Mouse (Mus musculus): Measurements from ENCODE around the gene Srrm3. TPM values are rescaled to one million over a fixed set of nuclear protein-coding genes. Genes with fewer than 3 reads are reported as not detected.

The Srrm3 gene
- polyA plus RNA-seq, 1 experiment from 2014 or later, result not detected

DNA sequence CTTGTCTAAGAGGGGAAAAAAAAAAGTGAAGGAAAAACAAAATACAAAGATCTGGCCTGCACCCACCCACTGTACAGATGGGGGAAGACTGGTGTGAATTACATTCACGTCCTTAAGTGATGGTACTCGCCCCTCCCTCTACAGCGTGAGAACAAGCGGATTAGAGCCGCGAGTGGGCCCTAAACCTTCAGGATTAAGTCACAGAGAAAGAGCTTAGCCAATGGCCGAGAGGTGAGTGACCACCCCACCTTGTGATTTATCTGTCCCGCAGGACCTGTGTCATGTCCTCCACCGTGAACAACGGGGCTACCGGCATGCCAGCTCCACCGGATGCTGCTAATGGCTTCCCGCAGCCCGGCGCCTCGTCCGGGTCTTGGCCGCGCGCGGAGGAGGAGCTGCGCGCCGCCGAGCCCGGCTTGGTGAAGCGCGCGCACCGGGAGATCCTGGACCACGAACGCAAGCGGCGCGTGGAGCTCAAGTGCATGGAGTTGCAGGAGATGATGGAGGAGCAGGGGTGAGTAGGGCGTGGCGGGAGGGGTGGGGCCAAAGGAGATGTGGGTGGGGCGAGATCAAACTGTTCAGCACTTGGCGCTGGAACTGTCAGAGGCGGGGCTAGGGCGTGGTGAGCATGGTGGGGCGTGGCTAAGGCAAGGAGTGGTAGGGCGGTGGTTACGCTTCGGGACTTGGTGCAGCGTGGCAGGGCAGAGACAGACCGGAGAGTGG is 28.2 kb downstream of the Srrm3 start:
- Histone ChIP-seq H3K4me1 (peaks cover 17% of the 10 kb centered on the region), H3K27ac (peak overlapping the region; percentile 42; the same call in 1 of the 2 replicates), H3K4me3 (peak overlapping the region; percentile 61), H3K36me3 (no peaks in the 10 kb centered on the region), H3K27me3 (ENCODE audit: low read depth, poor library complexity, severe bottlenecking) (peaks cover 38% of the 10 kb centered on the region), H3K9me3 (replicated peaks) (no peaks in the 10 kb centered on the region)
- DNase-seq (ENCODE audit: low spot score), result peak; percentile 92
- WGBS, result 1% methylated on average over 47 of the region's 47 CpGs

DNA sequence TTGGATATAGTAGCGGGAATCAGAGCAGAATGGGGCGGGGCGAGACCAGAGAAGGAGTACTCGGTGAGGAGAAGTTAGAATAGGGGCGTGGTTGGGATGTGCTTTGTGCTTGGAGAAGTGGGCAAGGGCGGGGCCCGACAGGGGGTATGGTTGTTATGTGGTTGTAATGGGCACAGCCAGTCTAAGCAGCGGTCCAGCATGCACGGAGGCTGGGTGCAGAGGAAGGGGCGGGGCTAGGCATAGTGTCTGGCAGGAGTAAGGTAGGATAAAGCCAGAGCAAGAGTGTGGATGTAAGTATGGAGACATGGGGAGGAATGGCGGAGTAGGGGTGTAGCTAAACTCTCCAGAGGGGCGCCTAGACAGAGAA is 28.8 kb downstream of the Srrm3 start:
- H3K36me3 ChIP-seq, result no peaks in the 10 kb centered on the region
- H3K4me1 ChIP-seq, result peaks cover 17% of the 10 kb centered on the region
- H3K27ac ChIP-seq, result 0 out of 2 replicates have a peak overlapping the region, but pooled peaks have one; percentile 42
- peak overlapping the region; percentile 61 for H3K4me3 ChIP-seq
- H3K27me3 ChIP-seq (ENCODE audit: low read depth, poor library complexity, severe bottlenecking), result peaks cover 38% of the 10 kb centered on the region
- no peaks in the 10 kb centered on the region for H3K9me3 ChIP-seq (replicated peaks)
- DNase-seq (ENCODE audit: low spot score), result no peak
- 2% methylated on average over 12 of the region's 12 CpGs for WGBS

DNA sequence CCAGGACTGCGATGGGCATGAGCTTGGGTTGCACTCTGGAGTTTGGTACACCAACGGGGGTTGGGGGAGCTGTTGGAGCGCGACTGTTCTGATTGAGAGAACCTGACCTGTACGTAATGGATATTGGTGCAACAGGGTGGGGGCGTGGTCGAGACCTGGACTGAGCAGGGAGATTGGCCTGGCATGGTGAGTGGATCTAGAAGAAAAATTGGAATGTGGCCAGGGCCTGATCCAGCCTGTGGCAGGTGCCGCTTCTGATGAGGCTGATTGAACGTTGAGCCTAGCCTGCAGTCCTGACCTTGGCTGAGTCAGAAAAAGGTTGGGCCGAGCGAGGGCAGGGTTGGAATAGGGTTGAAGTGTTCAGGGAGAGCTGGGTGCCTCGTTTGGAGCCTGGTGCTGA is 29.3 kb downstream of the Srrm3 start:
- Histone ChIP-seq H3K4me1 (peaks cover 17% of the 10 kb centered on the region), H3K36me3 (no peaks in the 10 kb centered on the region), H3K27me3 (ENCODE audit: low read depth, poor library complexity, severe bottlenecking) (peaks cover 38% of the 10 kb centered on the region), H3K27ac (no peak overlapping the region), H3K9me3 (replicated peaks) (no peaks in the 10 kb centered on the region), H3K4me3 (peak overlapping the region; percentile 61)
- WGBS, result 23% methylated on average over 12 of the region's 12 CpGs
- no peak for DNase-seq (ENCODE audit: low spot score)

DNA sequence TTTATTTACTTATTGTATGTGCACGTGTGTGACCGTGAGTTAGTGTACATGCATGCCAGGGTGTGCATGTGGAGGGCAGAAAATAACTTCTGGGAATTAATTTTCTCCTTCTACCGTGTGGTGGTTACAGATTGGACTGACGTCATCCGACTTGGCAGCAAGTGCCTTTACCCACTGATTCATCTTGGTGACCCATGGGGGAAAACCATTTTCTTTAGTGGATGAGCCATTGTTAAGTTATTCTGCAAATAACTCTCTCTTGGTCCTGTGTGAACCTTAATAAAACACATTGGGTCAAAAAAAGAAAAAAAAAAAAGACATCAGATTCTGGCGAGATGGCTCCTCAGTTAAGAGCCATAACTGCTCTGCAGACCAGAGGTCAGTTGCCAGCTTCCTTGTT is 35.0 kb downstream of the Srrm3 start:
- no peak overlapping the region for H3K27ac ChIP-seq
- WGBS, result 85% methylated on average over 6 of the region's 6 CpGs

DNA sequence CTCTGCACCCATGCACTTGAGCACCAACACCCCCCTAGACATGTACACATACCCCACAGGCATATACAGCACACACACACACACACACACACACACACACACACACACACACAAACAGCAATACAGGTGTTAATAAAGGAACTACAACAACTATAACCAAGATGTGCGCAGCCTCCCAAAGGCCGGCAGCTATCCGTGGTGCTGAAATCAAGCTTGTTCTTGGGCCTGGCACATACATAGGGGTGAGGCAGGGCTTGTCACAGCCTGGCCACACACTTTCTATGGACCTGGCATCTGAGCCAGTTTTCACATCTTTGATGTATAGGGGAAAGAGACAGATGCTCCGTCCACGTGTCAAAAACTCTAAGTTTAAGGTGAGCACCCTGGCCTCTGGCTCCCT is 36.7 kb downstream of the Srrm3 start:
- peak; percentile 73 for DNase-seq (ENCODE audit: low spot score)
- no peaks in the 10 kb centered on the region for H3K36me3 ChIP-seq
- no peaks in the 10 kb centered on the region for H3K27me3 ChIP-seq (ENCODE audit: low read depth, poor library complexity, severe bottlenecking)
- H3K27ac ChIP-seq, result no peak overlapping the region
- no peak overlapping the region for H3K4me3 ChIP-seq
- no peaks in the 10 kb centered on the region for H3K4me1 ChIP-seq
- no peaks in the 10 kb centered on the region for H3K9me3 ChIP-seq (replicated peaks)
- 27% methylated on average over 5 of the region's 5 CpGs for WGBS

More for the DNA sequence above, 35.0 kb downstream of the Srrm3 start:
- H3K4me3 ChIP-seq, result no peak overlapping the region
- no peak for DNase-seq (ENCODE audit: low spot score)
- H3K9me3 ChIP-seq (replicated peaks), result no peaks in the 10 kb centered on the region
- H3K4me1 ChIP-seq, result no peaks in the 10 kb centered on the region
- no peaks in the 10 kb centered on the region for H3K36me3 ChIP-seq
- peaks cover under 1% of the 10 kb centered on the region; the same call in 1 of the 2 replicates for H3K27me3 ChIP-seq (ENCODE audit: low read depth, poor library complexity, severe bottlenecking)

DNA sequence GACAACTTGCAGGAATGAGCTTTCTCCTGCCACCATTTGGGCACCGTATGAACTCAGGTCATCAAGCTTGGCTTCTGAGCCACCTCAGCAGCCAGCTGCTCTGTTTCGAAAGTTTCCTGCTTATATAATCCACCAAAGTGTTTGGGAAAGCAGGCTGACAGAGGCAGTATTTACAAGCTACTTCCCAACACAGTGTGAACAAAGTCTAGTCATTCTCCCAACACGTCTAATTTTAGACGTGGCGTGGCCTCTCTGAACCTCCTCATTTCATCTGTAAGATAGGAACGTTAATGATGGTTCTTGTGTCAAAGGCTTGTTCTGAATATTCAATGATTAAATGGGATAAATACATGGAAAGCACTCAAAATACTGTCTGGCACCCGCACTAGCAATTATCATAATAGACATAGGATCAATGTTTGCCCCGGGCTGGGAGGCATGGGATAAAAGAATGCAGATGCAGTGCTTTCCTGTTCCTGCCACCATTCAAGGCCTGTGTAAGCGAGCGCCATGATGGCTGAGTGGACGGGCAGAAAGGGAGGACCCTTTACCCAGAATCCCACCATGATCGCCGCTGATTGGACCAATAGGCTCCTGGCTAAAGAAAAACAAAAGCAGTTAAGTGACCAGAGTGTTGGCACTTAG is 39.1 kb downstream of the Srrm3 start:
- Histone ChIP-seq H3K27me3 (ENCODE audit: low read depth, poor library complexity, severe bottlenecking) (peaks cover 20% of the 10 kb centered on the region), H3K27ac (no peak overlapping the region), H3K4me3 (no peak overlapping the region), H3K4me1 (peaks cover under 1% of the 10 kb centered on the region; the same call in 1 of the 2 replicates), H3K36me3 (no peaks in the 10 kb centered on the region), H3K9me3 (replicated peaks) (no peaks in the 10 kb centered on the region)
- 86% methylated on average over 13 of the region's 13 CpGs for WGBS
- no peak for DNase-seq (ENCODE audit: low spot score)

DNA sequence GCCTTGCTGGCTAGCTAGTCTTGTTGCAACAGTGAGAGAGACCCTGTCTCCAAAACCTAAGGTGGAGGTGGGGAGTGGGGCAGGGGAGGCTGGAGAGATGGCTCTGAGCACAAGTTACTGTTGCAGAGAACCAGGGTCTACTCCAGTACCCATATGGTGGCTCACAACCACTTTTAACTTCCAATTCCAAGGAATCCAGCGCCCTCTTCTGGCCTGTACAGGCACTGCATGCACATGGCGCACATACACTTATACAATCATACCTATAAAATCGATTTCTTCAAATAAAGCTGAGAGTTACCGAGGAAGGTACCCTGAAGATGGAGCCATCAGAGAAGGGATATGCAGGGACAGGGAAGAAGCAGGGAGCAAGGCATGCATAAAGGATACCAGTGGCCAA is 40.8 kb downstream of the Srrm3 start:
- H3K4me1 ChIP-seq, result peaks cover 16% of the 10 kb centered on the region
- WGBS, result 75% methylated on average over 4 of the region's 4 CpGs
- no peak for DNase-seq (ENCODE audit: low spot score)
- no peaks in the 10 kb centered on the region for H3K36me3 ChIP-seq
- H3K27ac ChIP-seq, result no peak overlapping the region
- no peak overlapping the region for H3K4me3 ChIP-seq
- no peaks in the 10 kb centered on the region for H3K9me3 ChIP-seq (replicated peaks)
- H3K27me3 ChIP-seq (ENCODE audit: low read depth, poor library complexity, severe bottlenecking), result peaks cover 37% of the 10 kb centered on the region

DNA sequence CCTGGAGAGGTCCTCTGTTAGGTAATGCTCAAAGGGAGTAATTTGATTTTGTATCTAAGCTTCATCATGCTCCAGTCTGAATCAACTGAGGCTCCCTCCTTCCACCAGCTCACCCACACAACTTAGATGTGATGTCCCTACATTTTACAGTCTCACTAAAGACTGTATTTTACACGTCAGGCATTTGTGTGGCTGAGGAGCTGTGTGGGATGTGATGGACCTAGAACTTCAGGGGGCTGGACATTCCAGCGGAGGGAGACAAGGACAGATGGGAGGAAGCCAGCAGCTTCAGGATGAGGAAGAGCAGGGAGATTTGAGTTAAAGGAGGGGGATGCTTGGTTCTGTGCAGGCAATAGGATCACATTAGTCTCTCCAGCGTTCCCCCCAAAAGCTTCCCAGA is 41.2 kb downstream of the Srrm3 start:
- 92% methylated on average over 3 of the region's 3 CpGs for WGBS
- Histone ChIP-seq H3K36me3 (no peaks in the 10 kb centered on the region), H3K27me3 (ENCODE audit: low read depth, poor library complexity, severe bottlenecking) (peaks cover 41% of the 10 kb centered on the region), H3K27ac (no peak overlapping the region), H3K9me3 (replicated peaks) (no peaks in the 10 kb centered on the region), H3K4me3 (no peak overlapping the region), H3K4me1 (peaks cover 20% of the 10 kb centered on the region)
- no peak for DNase-seq (ENCODE audit: low spot score)

DNA sequence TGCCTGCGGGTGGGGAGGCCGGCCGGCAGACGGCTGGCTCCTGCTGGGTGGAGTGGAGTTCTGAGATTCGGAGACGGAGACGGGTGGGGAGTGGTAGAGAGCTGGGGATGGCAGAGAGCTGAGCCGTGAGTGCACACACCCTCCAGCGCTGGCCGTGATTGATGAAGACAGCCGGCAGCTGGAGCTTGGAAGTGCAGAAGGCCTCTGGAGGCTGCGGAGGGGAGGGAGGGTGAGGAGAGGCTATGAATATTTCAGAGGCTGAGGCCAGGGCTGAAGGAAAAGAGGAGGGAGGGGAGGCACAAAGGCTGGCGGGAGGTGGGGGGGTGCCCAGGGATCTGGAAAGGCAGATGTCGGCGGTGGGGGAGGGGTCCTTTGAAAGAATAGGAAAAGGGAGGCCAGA is 44.3 kb downstream of the Srrm3 start:
- under 1% methylated on average over 15 of the region's 15 CpGs for WGBS
- Histone ChIP-seq H3K4me3 (peak overlapping the region; percentile 3; the same call in 1 of the 2 replicates), H3K4me1 (peaks cover 20% of the 10 kb centered on the region), H3K36me3 (no peaks in the 10 kb centered on the region), H3K27ac (no peak overlapping the region), H3K9me3 (replicated peaks) (no peaks in the 10 kb centered on the region), H3K27me3 (ENCODE audit: low read depth, poor library complexity, severe bottlenecking) (peaks cover 73% of the 10 kb centered on the region)
- peak; percentile 83 for DNase-seq (ENCODE audit: low spot score)

DNA sequence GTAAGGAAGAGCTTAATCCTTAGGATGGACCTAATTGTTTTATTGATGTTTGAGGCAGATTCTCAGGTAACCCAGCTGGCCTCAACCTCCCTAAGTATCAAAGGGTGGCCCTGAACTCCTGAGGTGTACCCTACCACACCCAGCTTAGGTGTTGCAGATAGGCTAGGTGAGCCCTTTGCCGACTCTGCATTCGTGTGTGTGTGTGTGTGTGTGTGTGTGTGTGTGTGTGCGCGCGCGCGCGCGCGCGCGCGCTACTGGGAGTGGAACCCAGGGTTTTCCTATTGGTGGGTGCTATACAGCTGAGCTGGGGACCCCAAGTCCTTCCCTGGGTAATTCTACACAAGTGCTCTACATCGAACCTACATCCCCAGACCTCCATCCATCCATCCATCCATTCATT is 44.8 kb downstream of the Srrm3 start:
- H3K27me3 ChIP-seq (ENCODE audit: low read depth, poor library complexity, severe bottlenecking), result peaks cover 77% of the 10 kb centered on the region
- H3K27ac ChIP-seq, result no peak overlapping the region

DNA sequence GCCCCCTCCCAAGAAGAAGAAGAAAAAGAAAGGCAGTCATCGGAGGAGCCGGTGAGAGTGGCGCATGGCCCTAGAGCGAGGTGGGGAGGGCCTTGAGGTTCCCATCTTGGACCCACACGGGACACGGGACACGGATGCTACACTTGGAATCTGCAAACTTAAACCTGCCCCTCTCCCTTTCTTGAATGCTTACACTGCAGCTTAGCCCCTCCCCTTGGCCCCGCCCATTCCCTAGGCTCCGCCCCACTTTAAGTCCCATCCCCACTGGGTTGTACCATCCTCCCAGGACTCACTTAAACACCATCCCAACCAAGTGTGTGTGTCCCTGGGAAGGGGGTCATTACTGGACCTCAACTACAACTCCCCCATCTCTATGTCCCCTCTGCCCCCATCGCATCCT is 45.7 kb downstream of the Srrm3 start:
- no peak for DNase-seq (ENCODE audit: low spot score)
- peak overlapping the region; percentile 27; the same call in 1 of the 2 replicates for H3K4me3 ChIP-seq
- peaks cover 87% of the 10 kb centered on the region for H3K27me3 ChIP-seq (ENCODE audit: low read depth, poor library complexity, severe bottlenecking)
- no peaks in the 10 kb centered on the region for H3K36me3 ChIP-seq
- peaks cover 26% of the 10 kb centered on the region for H3K4me1 ChIP-seq
- no peak overlapping the region for H3K27ac ChIP-seq
- no peaks in the 10 kb centered on the region for H3K9me3 ChIP-seq (replicated peaks)
- 3% methylated on average over 10 of the region's 10 CpGs for WGBS

More for the DNA sequence above, 44.8 kb downstream of the Srrm3 start:
- Histone ChIP-seq H3K4me3 (no peak overlapping the region), H3K4me1 (peaks cover 20% of the 10 kb centered on the region), H3K9me3 (replicated peaks) (no peaks in the 10 kb centered on the region), H3K36me3 (no peaks in the 10 kb centered on the region)
- WGBS, result 4% methylated on average over 14 of the region's 14 CpGs
- no peak for DNase-seq (ENCODE audit: low spot score)

DNA sequence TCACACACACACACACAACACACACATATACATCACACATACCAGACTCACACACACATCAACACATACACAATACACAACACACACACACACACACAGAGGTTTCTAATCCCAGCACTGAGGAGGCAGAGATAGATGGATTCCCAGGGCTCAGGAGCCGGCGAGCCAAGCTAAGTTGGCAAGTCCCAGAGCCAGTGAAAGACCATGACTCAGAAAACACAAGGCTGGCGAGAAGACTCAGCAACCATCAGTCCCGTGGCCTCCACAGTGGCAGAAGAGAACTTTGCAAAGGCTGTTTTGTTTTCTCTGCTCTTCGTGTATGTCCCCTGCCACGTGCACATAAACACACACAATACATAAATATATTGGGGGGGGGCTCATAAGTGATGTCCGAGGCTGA is 47.0 kb downstream of the Srrm3 start:
- Histone ChIP-seq H3K36me3 (no peaks in the 10 kb centered on the region), H3K4me1 (peaks cover 26% of the 10 kb centered on the region), H3K27ac (no peak overlapping the region), H3K9me3 (replicated peaks) (no peaks in the 10 kb centered on the region), H3K27me3 (ENCODE audit: low read depth, poor library complexity, severe bottlenecking) (peaks cover 100% of the 10 kb centered on the region), H3K4me3 (no peak overlapping the region)
- WGBS, result 57% methylated on average over 7 of the region's 7 CpGs
- no peak for DNase-seq (ENCODE audit: low spot score)

DNA sequence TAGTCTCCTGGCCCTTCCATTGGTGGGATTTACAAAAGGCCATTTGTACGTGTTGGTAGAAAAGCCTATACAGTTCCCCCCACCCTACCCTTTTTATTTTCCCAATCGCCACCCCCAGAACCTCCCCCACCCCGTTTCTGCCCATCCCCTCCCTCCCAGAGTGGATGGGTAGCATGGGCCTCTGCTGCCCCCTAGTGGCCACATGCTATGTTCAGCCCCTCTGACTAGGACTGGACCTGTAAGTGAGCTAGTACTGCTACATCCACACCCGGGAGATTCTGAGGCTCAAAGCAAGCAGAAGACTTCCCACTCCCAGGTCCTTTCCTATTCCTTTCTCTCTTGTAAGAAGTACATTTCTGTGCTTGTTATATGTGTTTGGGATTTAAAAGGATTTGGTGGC is 48.5 kb downstream of the Srrm3 start:
- WGBS, result 2% methylated on average over 4 of the region's 4 CpGs
- H3K4me1 ChIP-seq, result peaks cover 26% of the 10 kb centered on the region
- H3K27ac ChIP-seq, result no peak overlapping the region
- peaks cover 99% of the 10 kb centered on the region for H3K27me3 ChIP-seq (ENCODE audit: low read depth, poor library complexity, severe bottlenecking)
- DNase-seq (ENCODE audit: low spot score), result peak; percentile 89
- H3K4me3 ChIP-seq, result no peak overlapping the region
- H3K36me3 ChIP-seq, result no peaks in the 10 kb centered on the region
- H3K9me3 ChIP-seq (replicated peaks), result no peaks in the 10 kb centered on the region

All from limb, embryonic 10.5 days (tissue).